Mouse (Mus musculus) NIH3T3 (cell line): ENCODE results near the gene Shroom4.

Experiments used
- DNase-seq: peaks from one replicate; pipeline ENCODE4 v3.0.0-alpha.2; 2012; ENCODE audit warnings: low read depth

Shroom4 gene

DNA sequence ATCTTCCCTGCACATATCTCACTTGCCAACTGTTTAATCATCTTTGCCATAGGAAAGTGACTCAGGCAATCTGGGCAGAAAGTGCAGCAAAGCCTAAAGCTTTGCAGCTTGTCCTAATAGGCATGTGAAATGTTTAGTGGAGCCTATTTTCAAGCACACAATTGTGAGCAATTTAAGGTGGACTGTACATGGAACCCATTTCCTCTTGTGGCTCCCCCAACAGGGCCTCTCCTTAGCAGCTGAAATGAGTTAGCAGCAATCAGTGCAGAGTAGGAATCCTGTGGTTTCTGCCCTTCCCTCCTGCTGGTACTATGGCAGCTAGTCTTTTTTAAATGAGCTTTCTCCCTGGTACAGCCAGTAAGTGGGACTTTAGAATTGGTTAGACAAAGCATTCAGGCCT lies 95.8 kb downstream of the Shroom4 start:
- DNase-seq, result peak; percentile 69

DNA sequence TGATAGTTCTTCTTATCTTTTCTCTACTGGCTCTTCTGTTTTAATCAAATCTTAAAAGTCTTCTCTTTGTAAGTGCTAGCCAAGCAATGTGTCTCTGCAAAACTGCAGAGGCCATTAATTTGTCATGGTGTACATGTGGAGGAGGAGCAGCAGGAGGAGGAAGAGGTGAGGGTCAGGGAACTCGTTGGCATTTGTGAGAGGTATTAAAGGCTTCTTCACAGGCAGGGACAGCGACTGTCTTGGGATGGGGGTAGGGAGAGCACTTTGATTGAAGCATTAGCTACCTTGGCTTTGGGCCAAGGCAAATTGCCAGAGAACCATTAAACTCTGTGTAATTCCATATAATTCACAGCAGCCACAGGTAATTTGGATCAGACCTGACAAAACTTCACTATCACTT lies 96.7 kb downstream of the Shroom4 start:
- DNase-seq, result peak; percentile 45

DNA sequence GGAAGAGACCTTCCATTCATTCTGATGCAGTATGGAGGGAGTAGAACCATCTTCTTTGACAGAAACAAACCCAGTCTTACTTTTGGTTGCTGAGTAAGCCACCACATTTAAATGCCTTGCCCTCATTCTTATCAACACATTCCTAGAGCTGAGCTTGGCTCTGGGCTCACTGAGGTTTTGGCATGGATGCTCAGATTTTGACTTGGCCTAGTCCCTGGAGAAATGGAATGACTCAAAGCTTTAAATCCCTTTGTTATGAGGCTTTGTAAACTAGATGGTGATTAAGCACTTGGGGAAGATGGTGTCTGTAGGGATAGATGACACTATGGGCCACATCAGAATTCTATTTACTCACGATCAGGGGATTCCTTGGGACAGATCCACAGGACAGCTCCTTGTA lies 102.2 kb downstream of the Shroom4 start:
- DNase-seq, result peak; percentile 85

DNA sequence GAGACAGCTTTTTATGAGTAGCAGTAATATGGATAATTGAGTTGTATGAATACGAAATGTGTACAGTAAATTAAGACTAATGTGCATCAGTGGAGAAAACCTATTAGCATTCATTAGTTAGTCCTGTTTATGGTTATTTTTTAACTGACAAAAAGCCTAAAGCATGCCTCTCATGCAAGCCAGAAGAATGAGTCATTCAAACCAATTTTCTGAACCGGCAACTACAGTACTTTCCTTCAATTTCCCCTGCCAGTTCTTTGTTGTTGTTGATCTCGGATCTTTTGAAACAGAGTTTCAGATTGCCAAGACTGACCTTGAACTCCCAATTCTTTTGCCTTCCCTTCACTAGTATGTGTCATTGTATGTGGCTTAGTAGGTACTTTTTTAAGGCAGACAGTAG lies 117.6 kb downstream of the Shroom4 start:
- DNase-seq, result peak; percentile 33

DNA sequence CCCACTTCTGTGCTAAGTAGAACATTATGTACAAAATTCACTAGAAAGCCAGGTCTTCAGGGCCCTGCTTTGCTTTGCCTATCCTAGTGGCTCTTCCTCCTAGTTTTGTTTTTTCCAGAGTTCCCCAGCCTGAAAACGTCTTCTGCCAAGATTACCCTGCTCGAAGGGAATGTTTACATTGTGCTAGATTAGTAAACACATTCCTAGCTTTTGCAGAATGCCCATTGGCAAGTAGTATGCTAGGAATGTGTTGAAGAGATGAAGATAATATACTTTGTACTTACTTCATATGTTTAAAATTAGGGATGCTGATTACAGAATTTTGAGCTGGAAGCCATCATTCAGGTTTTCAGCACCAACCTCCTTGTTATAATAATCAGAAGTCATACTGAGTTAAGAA lies 118.8 kb downstream of the Shroom4 start:
- peak; percentile 30 for DNase-seq

DNA sequence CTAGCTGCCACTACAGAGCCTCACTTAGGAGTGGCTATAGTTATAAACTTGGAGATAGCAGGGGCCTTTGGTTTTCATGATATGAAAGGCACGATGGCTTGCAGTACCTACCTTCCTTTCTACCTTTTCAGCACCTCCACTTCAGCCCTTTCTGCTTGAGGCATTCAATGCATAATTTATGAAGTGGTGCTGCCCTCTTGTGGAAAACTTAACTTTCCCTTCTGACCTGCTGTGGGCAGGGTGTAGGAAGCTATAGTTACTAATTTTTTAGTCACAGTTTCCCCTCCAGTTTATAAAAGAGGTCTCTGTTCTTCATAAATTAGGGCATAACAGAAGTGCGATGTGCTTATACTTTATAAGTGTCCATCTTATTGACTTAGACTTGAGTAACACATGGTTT lies 123.3 kb downstream of the Shroom4 start:
- peak; percentile 63 for DNase-seq

DNA sequence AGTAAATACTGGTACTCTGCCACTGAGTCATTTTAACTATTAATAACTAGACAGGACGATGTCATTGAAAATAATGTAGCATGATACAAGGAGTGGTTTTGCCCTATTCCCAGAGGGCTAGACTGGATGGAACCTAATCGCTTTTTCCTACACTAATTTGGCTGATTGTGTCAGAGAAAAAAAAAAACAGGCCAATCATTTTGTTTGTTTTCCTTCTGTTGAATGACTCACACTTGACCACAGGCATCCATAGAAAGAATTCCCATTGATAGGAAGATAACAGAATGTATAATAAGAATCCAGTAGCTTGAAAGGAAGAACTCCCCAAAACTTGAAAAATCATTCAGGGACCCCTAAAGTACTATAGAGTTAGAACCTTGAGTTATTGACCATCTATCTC lies 137.0 kb downstream of the Shroom4 start:
- DNase-seq, result peak; percentile 17

DNA sequence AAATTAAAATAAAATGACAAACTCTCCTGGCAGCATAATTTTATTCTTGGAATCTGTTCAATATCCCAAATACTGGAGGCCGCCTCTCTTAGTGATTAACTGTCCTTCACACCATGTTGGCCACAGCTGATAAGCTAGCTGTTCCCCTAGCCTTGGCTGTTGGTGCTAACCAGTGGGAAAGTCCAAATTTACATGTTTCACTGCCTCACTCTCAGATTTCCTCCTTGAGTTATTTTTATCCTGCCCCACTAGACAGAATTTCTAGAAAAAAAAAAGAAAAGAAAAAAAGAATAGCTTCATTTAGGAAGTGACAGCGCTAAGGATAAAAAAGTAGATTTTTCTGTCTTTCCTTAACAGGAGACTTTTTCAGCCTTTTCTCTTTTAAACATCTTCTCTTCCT lies 138.0 kb downstream of the Shroom4 start:
- no peak for DNase-seq

DNA sequence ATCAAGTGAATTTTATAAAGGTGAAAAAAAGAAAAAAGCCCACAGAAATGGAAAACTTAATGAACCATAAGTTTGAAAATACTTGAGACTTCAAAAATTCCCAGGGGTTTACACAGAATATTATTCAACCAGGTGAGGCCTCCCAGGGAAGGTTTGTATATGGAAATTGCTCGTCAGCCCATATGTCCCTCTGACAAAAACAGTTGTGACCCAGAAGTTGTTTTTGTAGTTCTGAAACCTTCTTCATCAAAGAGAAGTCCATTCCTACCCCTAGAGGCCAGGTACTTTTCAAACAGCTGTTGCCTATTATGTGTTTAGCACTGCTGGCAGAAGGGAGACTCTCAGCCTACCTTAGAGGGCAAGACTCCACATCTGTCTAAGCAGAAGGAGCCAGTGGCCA lies 165.4 kb downstream of the Shroom4 start:
- DNase-seq, result no peak

DNA sequence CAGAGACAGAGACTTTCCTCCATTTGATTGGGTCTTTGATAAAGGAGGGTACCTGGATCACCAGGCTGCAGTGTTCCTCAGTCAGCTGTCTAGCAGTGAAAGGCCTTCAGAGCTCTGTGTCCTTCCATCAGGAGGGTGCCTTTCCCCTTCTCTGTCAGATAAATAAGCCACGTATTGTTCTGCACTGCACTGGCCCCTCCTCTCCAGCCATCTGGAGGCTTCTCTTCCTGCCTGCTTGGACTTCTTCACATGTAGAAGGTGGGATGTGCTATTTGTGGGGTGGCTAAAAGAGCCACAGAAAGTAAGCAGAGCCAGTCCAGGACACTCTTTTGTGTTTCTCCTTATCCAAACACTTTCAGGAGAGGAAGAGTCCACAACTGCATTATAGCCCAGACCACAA lies 174.9 kb downstream of the Shroom4 start:
- DNase-seq, result no peak

DNA sequence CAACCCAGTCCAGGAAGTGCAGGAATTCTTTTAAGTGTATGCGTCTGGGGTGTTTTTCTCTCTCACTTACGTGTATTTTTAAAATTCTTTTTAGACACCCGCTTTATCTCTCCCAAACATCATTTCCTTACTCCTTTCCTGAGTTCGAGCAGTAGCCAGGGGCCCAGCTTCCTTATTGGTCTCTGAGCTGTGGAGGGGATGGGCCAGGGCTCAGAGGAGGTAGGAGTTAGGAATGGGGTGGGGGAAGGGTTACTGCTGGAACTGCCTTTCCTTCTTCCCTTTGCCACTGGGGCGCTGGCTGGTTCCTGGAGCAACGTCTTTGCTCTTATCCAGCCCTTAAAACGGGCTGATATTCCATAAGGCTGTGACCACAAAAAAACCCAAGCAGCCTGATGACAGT lies 177.3 kb downstream of the Shroom4 start:
- no peak for DNase-seq

DNA sequence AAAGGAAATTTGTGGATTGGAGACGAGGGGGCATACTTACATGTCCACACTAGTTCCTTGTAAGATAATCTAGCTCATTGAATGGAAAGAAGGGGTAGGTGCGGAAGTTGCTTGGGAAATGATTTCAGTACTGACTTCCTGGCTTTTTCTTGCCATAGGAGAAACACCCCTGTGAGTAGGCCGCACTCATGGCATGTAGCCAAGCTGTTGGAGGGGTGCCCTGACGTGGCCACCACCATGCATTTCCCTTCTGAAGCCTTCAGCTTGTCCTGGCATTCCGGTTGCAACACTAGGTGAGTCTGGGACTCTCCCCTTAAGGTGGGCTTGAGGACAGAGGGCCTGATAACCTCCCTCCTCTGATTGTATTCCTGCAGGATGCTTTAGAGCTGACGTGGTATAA lies 181.0 kb downstream of the Shroom4 start:
- no peak for DNase-seq

DNA sequence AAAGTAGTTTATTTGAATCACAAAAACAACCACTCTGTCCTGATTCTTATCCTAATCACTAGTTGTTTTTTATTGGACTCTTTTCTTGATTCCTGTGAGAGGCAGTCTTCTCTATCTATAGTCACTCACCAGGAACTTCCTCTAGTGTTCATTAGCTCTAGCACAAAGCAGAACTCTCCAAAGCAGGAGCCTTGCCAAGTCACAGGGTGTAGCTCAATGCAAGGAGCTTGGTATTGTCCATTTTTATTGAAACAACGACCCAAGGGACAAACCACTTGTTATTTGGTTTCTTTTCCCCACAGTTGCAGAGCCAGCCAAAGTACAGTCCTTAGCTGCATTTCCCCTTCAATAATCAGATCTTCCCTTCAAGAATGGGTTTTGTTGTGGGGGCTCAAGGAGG lies 181.5 kb downstream of the Shroom4 start:
- peak; percentile 2 for DNase-seq

DNA sequence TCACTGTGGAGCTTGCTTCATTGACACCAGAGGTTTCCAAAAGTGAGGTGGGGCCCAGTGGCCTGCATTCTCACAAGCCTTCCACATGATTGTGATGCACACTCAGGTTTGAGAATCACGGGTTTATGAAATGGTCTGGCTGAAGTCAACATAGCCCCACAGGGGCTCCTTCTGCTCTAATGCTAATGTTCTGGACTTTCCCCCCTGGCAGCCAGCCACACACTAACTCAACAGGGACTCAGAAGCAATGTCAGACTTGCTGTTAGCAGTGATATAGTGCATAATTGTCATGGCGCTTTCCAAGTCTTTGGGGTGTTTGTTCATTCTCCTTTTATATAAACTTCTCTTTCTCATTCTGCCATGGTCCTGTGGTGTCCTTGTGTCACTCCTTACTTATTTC lies 183.0 kb downstream of the Shroom4 start:
- DNase-seq, result no peak

DNA sequence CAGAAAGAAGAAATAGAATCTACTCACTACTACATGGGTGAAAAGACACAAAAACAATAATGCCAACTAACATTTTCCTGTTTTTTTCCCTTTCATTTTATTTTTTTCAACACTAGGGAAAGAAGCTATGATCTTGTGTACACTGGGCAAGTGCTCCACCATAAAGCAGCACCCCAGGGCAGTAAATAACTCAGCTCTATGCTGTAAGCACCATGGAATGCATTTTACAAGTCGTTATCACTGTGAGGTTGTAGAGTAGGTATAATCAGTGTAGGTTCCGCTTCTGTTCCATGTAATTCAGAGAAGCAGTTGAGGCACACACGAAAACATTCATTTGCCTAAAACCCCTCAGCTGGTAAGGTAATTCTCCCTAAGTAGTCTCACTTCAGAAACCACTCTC lies 194.5 kb downstream of the Shroom4 start:
- no peak for DNase-seq

DNA sequence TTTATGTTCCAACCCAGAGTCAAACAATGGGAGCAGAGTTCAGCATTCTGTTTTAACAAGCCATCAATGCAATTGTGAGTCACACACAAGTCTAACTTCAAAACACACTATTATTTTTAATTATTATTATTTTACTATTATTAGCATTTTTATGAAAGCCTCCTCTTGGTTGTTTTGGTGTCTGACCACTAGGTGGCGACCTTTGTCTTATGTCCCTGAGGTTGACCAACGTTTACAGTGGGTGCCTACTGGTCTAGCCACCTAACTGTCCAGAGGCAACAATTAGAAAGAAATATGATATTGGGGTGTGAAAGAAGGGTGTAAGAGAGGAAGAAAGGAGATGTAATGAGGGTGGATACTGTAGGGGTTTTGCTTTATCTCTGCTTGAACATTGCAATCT lies 254.4 kb downstream of the Shroom4 start:
- peak; percentile 59 for DNase-seq

DNA sequence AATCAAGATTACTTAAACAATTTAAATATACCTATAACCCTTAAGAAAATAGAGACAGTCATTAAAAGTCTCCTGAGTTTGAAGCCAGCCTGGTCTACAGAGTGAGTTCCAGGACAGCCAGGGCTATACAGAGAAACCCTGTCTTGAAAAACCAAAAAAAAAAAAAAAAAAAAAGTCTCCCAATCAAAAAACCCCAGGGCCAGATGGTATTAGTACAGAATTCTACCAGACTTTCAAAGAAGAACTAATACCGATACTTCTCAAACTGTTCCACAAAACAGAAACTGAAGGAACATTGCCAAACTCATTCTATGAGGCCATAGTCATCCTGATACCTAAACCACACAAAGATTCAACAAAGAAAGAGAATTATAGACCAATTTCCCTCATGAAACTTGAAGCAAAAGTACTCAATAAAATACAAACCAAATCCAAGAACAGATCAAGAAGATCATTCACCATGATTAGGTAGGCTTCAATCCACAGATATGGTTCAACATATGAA lies 259.2 kb downstream of the Shroom4 start:
- no peak for DNase-seq
